Mouse (Mus musculus) kidney, adult 2 months (tissue): ENCODE results near the gene Pms1.

Source experiments
- CTCF ChIP-seq: fragments of 200-500 bp; conservative IDR thresholded peaks from 2 replicates; pipeline ENCODE4 v1.5.1; 2011; ENCODE audit warnings: low read depth, mild to moderate bottlenecking, control low read depth, low read length, moderate library complexity, mixed read lengths; ENCODE audit not compliant: insufficient read depth, insufficient read length
- POLR2A ChIP-seq: fragments of 200-500 bp; IDR thresholded peaks from one replicate; pipeline ENCODE4 v1.6.1; 2011; ENCODE audit warnings: low read depth, low read length, control low read depth

DNA sequence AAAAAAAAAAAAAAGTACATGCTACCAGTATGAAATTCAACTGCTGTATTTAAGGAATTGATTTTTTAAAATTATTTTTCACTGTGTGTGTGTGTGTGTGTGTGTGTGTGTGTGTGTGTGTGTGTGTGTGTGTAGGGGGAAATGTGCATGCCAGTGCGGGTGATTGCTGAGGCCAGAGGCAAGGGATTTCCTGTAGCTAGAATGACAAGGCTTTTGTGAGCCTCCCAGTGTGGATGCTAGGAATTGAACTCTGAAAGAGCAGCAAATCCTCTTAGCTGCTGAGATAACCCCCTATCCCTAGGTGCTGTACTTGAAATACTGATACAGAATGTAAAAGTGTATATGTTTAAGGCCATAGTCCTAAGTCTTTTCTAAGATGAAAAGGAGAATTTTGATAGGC lies 70.8 kb downstream of the Pms1 start:
- no peak for TF ChIP-seq CTCF
- no peak for TF ChIP-seq POLR2A
